Mouse (Mus musculus): Measurements from ENCODE around the gene Hist1h3f.
"Not testable (repeated sequence)": the region's sequence is repeated elsewhere in the genome, so short reads cannot be mapped to it uniquely, and the experiment has no call there.

DNA sequence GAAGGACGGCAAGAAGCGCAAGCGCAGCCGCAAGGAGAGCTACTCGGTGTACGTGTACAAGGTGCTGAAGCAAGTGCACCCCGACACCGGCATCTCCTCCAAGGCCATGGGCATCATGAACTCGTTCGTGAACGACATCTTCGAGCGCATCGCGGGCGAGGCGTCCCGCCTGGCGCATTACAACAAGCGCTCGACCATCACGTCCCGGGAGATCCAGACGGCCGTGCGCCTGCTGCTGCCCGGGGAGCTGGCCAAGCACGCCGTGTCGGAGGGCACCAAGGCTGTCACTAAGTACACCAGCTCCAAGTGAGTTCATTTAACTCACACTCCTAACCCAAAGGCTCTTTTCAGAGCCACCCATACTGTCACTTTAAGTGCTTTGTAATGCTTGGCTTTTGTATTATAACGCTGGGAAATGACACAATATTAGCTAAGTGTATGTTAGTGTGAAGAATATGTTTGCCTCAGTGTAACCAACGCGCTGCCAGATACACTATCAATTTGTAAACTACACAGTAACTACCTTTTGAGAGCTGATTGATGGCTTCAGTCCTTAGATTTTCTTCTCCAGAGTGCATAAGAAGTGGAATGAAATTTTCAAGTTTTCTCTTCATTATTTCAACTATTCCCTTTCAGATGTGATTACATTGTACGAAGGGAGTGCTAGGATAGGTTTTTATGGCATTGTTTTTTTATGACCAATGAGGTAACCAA, 27.8 kb downstream of the Hist1h3f start:
- TF ChIP-seq CTCF (IDR thresholded peaks at IDR 0.05; ENCODE audit: low read depth, low read length); POLR2A (IDR thresholded peaks at IDR 0.05; ENCODE audit: extremely low read depth, insufficient read depth, low read length): not testable (repeated sequence)

Data from liver, adult 2 months (tissue).